Mouse (Mus musculus) CH12.LX (cell line): ENCODE data around the gene Slc4a4.

ENCODE experiments used
- CHD2 ChIP-seq: IDR thresholded peaks from 2 replicates; pipeline ENCODE4 v1.6.1; 2011; ENCODE audit warnings: low read length, improper control_type of control experiment
- CTCF ChIP-seq, 2 experiments: IDR thresholded peaks in 1 of 2; conservative IDR thresholded peaks in 1 of 2; 2 replicates each; pipeline ENCODE4 v1.5.1; 2011 to 2012; ENCODE audit warnings: low read depth in 2 of 2, low read length in 2 of 2, improper control_type of control experiment in 1 of 2, inconsistent platforms in 1 of 2, mild to moderate bottlenecking in 1 of 2, moderate library complexity in 1 of 2
- JUN ChIP-seq: IDR thresholded peaks from 2 replicates; pipeline ENCODE4 v1.6.1; 2011; ENCODE audit warnings: low read depth, mild to moderate bottlenecking, low read length, improper control_type of control experiment, moderate library complexity; ENCODE audit not compliant: insufficient read depth
- MXI1 ChIP-seq: IDR thresholded peaks from 2 replicates; pipeline ENCODE4 v1.6.1; 2011; ENCODE audit warnings: mild to moderate bottlenecking, low read depth, low read length, improper control_type of control experiment
- POLR2A ChIP-seq: IDR thresholded peaks from 2 replicates; pipeline ENCODE4 v1.6.1; 2011; ENCODE audit warnings: low read depth, mild to moderate bottlenecking, improper control_type of control experiment, low read length
- RAD21 ChIP-seq: IDR thresholded peaks from 2 replicates; pipeline ENCODE4 v1.6.1; 2011; ENCODE audit warnings: low read depth, mild to moderate bottlenecking, low read length, improper control_type of control experiment, moderate library complexity
- SMC3 ChIP-seq: IDR thresholded peaks from 2 replicates; pipeline ENCODE4 v1.6.1; 2011; ENCODE audit warnings: low read depth, low read length, improper control_type of control experiment
- ZC3H11A ChIP-seq: IDR thresholded peaks from 2 replicates; pipeline ENCODE4 v1.6.1; 2012; ENCODE audit warnings: low read depth, mild to moderate bottlenecking, inconsistent platforms, low read length, improper control_type of control experiment
- ZMIZ1 ChIP-seq: IDR thresholded peaks from 2 replicates; pipeline ENCODE4 v1.6.1; 2012; ENCODE audit warnings: low read depth, mild to moderate bottlenecking, inconsistent platforms, low read length, improper control_type of control experiment

- TF ChIP-seq CHD2, result no peak
- TF ChIP-seq CTCF (conservative IDR thresholded peaks at IDR 0.05 in 1 of 2, IDR thresholded peaks at IDR 0.05 in 1 of 2; ENCODE audit: low read depth in 2 of 2, low read length in 2 of 2), result no peak
- TF ChIP-seq POLR2A, result no peak
- TF ChIP-seq ZMIZ1, result no peak
- no peak for TF ChIP-seq RAD21
- no peak for TF ChIP-seq ZC3H11A
- no peak for TF ChIP-seq MXI1
- no peak for TF ChIP-seq SMC3
- no peak for TF ChIP-seq JUN
These were observed 332.1 kb downstream of the Slc4a4 start for GRCm38 (mm10) chr5:89218709-89219108.
